Mouse (Mus musculus) heart, embryonic 11.5 days (tissue): ENCODE data around the gene Pgam1. TPM values are rescaled to one million over a fixed set of nuclear protein-coding genes. Genes with fewer than 3 reads are reported as not detected.
"Not testable (repeated sequence)": the region's sequence is repeated elsewhere in the genome, so short reads cannot be mapped to it uniquely, and the experiment has no call there.

Experiments
- ATAC-seq: fragments of 200-750 bp; cut with Nextera tagmentation; replicated peaks from 2 replicates; pipeline ENCODE4 v1.8.0; 2017; ENCODE audit warnings: moderate library complexity; ENCODE audit not compliant: insufficient number of reproducible peaks, low FRiP score, low TSS enrichment
- H3K27ac ChIP-seq: fragments of 300-500 bp; sonication (generic); 2 replicates; pipeline ENCODE4 v1.5.1; 2014; ENCODE audit warnings: mild to moderate bottlenecking, low read depth, low read length
- H3K27me3 ChIP-seq: fragments of 300-500 bp; sonication (generic); 2 replicates; pipeline ENCODE4 v1.6.1; 2014; ENCODE audit warnings: mild to moderate bottlenecking, low read length, mixed read lengths; ENCODE audit not compliant: control insufficient read depth, insufficient read depth
- H3K36me3 ChIP-seq: fragments of 300-500 bp; sonication (generic); 2 replicates; pipeline ENCODE4 v1.6.1; 2014; ENCODE audit warnings: mild to moderate bottlenecking, low read length, moderate library complexity, mixed read lengths; ENCODE audit not compliant: control insufficient read depth, insufficient read depth
- H3K4me1 ChIP-seq: fragments of 300-500 bp; sonication (generic); 2 replicates; pipeline ENCODE4 v1.6.1; 2014; ENCODE audit warnings: low read length; ENCODE audit not compliant: control insufficient read depth, insufficient read depth
- H3K4me2 ChIP-seq: fragments of 300-500 bp; sonication (generic); 2 replicates; pipeline ENCODE4 v1.6.1; 2014; ENCODE audit warnings: mild to moderate bottlenecking, moderate library complexity
- H3K4me3 ChIP-seq: fragments of 300-500 bp; sonication (generic); 2 replicates; pipeline ENCODE4 v1.5.1; 2014; ENCODE audit warnings: low read depth, low read length
- H3K9ac ChIP-seq: fragments of 300-500 bp; sonication (generic); 2 replicates; pipeline ENCODE4 v1.6.1; 2014; ENCODE audit warnings: mild to moderate bottlenecking, low read depth, low read length, moderate library complexity
- H3K9me3 ChIP-seq: fragments of 300-500 bp; sonication (generic); replicated peaks from 2 replicates; pipeline ENCODE4 v1.6.1; 2016; ENCODE audit warnings: low read length; ENCODE audit not compliant: control insufficient read depth
- WGBS: fragments of 180-500 bp; shearing (Covaris S2); extraction: QIAGEN DNeasy Blood & Tissue Kit; methylation state at CpG from one replicate; pipeline ENCODE4 v1.1.7; 2014; ENCODE audit not compliant: insufficient replicate concordance; 5-methylcytosine and 5-hydroxymethylcytosine counted together
- polyA plus RNA-seq: library from polyadenylated mRNA; unstranded; fragments of >200 nt; fragmentation: Nextera tagmentation; extraction: Ambion mirVana; gene quantifications from 2 replicates; pipeline ENCODE4 v1.2.1, GENCODE M21; 2014

Pgam1 gene
- 1,127 and 1,144 TPM in 2 replicates for polyA plus RNA-seq

- WGBS: 4% methylated on average over 54 of the region's 54 CpGs
- Histone ChIP-seq H3K4me2 (peak within 1 kb of the TSS; percentile 91), H3K27ac (peak within 1 kb of the TSS; percentile 95), H3K36me3 (peaks cover 10% of the 10 kb centered on the region), H3K9ac (peak within 1 kb of the TSS; percentile 98), H3K4me3 (peak within 1 kb of the TSS; percentile 99), H3K9me3 (no peaks in the 10 kb centered on the region), H3K27me3 (no peaks in the 10 kb centered on the region), H3K4me1 (peaks cover 24% of the 10 kb centered on the region)
- peak; percentile 93 for ATAC-seq
Measured at GRCm38 (mm10) chr19:41911178-41912073, at the start of gene Pgam1. Gene Pgam1 (plus strand): TSS chr19:41911923.

- Histone ChIP-seq H3K4me1 (no peaks in the 10 kb centered on the region), H3K27ac (no peak overlapping the region), H3K36me3 (peaks cover 14% of the 10 kb centered on the region), H3K4me2 (no peak overlapping the region), H3K9ac (no peak overlapping the region), H3K4me3 (no peak overlapping the region), H3K9me3 (no peaks in the 10 kb centered on the region), H3K27me3 (no peaks in the 10 kb centered on the region)
- 82% methylated on average over 8 of the region's 8 CpGs for WGBS
- no peak for ATAC-seq
Measured at GRCm38 (mm10) chr19:41866707-41867106, 45.0 kb upstream of the Pgam1 start.

- H3K27me3 ChIP-seq: no peaks in the 10 kb centered on the region
- no peak overlapping the region for H3K9ac ChIP-seq
- 92% methylated on average over 5 of the region's 5 CpGs for WGBS
- H3K9me3 ChIP-seq: no peaks in the 10 kb centered on the region
- H3K4me3 ChIP-seq: no peak overlapping the region
- no peak for ATAC-seq
- H3K36me3 ChIP-seq: peaks cover 11% of the 10 kb centered on the region
- H3K4me1 ChIP-seq: 0 out of 2 replicates have a peak, but pooled peaks cover 3% of the 10 kb centered on the region
- no peak overlapping the region for H3K27ac ChIP-seq
- H3K4me2 ChIP-seq: no peak overlapping the region
Measured at GRCm38 (mm10) chr19:41869296-41869695, 42.4 kb upstream of the Pgam1 start.

GRCm38 (mm10) chr19:41869946-41870345 lies 41.8 kb upstream of the Pgam1 start:
- H3K4me2 ChIP-seq, H3K9ac ChIP-seq, H3K27me3 ChIP-seq, ATAC-seq, H3K4me3 ChIP-seq, H3K9me3 ChIP-seq, H3K36me3 ChIP-seq, H3K4me1 ChIP-seq, H3K27ac ChIP-seq: not testable (repeated sequence)
- 92% methylated on average over 5 of the region's 5 CpGs for WGBS

- Histone ChIP-seq H3K27me3 (no peaks in the 10 kb centered on the region), H3K9ac (no peak overlapping the region), H3K4me2 (no peak overlapping the region), H3K4me1 (0 out of 2 replicates have a peak, but pooled peaks cover 3% of the 10 kb centered on the region), H3K27ac (no peak overlapping the region), H3K9me3 (no peaks in the 10 kb centered on the region), H3K4me3 (no peak overlapping the region), H3K36me3 (peaks cover 10% of the 10 kb centered on the region)
- ATAC-seq: no peak
- WGBS: 81% methylated on average over 2 of the region's 2 CpGs
Measured at GRCm38 (mm10) chr19:41872285-41872684, 39.4 kb upstream of the Pgam1 start.

- Histone ChIP-seq H3K36me3 (peaks cover 14% of the 10 kb centered on the region), H3K4me2 (no peak overlapping the region), H3K27me3 (no peaks in the 10 kb centered on the region), H3K9me3 (no peaks in the 10 kb centered on the region), H3K4me3 (no peak overlapping the region), H3K27ac (no peak overlapping the region), H3K4me1 (0 out of 2 replicates have a peak, but pooled peaks cover 3% of the 10 kb centered on the region), H3K9ac (no peak overlapping the region)
- 86% methylated on average over 14 of the region's 14 CpGs for WGBS
- no peak for ATAC-seq
Measured at GRCm38 (mm10) chr19:41874356-41874755, 37.4 kb upstream of the Pgam1 start.

- Histone ChIP-seq H3K9me3 (no peaks in the 10 kb centered on the region), H3K27ac (no peak overlapping the region), H3K4me2 (no peak overlapping the region), H3K27me3 (no peaks in the 10 kb centered on the region), H3K36me3 (peaks cover 16% of the 10 kb centered on the region), H3K4me3 (no peak overlapping the region), H3K9ac (no peak overlapping the region), H3K4me1 (no peaks in the 10 kb centered on the region)
- 90% methylated on average over 4 of the region's 4 CpGs for WGBS
- no peak for ATAC-seq
Measured at GRCm38 (mm10) chr19:41881842-41882241, 29.9 kb upstream of the Pgam1 start.

- Histone ChIP-seq H3K4me3 (no peak overlapping the region), H3K36me3 (peaks cover 11% of the 10 kb centered on the region; the same call in 1 of the 2 replicates), H3K9me3 (no peaks in the 10 kb centered on the region), H3K4me2 (no peak overlapping the region), H3K27ac (no peak overlapping the region), H3K27me3 (no peaks in the 10 kb centered on the region), H3K4me1 (no peaks in the 10 kb centered on the region), H3K9ac (no peak overlapping the region)
- no peak for ATAC-seq
- WGBS: 82% methylated on average over 9 of the region's 9 CpGs
Measured at GRCm38 (mm10) chr19:41883882-41884281, 27.8 kb upstream of the Pgam1 start.

GRCm38 (mm10) chr19:41888191-41888590 lies 23.5 kb upstream of the Pgam1 start:
- peaks cover 12% of the 10 kb centered on the region for H3K36me3 ChIP-seq
- no peak overlapping the region for H3K9ac ChIP-seq
- no peak overlapping the region for H3K4me3 ChIP-seq
- H3K9me3 ChIP-seq: no peaks in the 10 kb centered on the region
- no peak for ATAC-seq
- no peaks in the 10 kb centered on the region for H3K4me1 ChIP-seq
- H3K27me3 ChIP-seq: no peaks in the 10 kb centered on the region
- no peak overlapping the region for H3K27ac ChIP-seq
- no peak overlapping the region for H3K4me2 ChIP-seq
